Mouse (Mus musculus) heart, adult 2 months (tissue): Measurements from ENCODE around the gene Gmeb1.

Experiments used
- EP300 ChIP-seq: fragments of 200-500 bp; IDR thresholded peaks from 2 replicates; pipeline ENCODE4 v1.6.1; 2011; ENCODE audit warnings: low read depth, low read length, control low read depth; ENCODE audit not compliant: insufficient read depth
- POLR2A ChIP-seq: fragments of 200-500 bp; IDR thresholded peaks from 2 replicates; pipeline ENCODE4 v1.6.1; 2011; ENCODE audit warnings: mild to moderate bottlenecking, low read depth, low read length, control low read depth; ENCODE audit not compliant: insufficient read depth

- TF ChIP-seq POLR2A (no peak), EP300 (no peak)
Measured at GRCm38 (mm10) chr4:132240367-132240766, 21.0 kb downstream of the Gmeb1 start.
